Mouse (Mus musculus): ENCODE results near the gene Tesc.

- TF ChIP-seq CTCF (IDR thresholded peaks at IDR 0.05; ENCODE audit: control insufficient read depth, insufficient read depth, low read length) = no peak
- TF ChIP-seq POLR2A (IDR thresholded peaks at IDR 0.05; ENCODE audit: borderline replicate concordance, control insufficient read depth, low read depth, low read length) = no peak
Measured at GRCm38 (mm10) chr5:117987891-117988290, 39.7 kb upstream of the Tesc start.

Measured in bone marrow, adult 2 months (tissue).